Mouse (Mus musculus): ENCODE results near the gene Prex1. TPM values are rescaled to one million over a fixed set of nuclear protein-coding genes. Genes with fewer than 3 reads are reported as not detected.

Gene Prex1
- polyA plus RNA-seq, 1 experiment from 2014 or later: 16.9 TPM

GRCm38 (mm10) chr2:166584491-166584890 lies 129.1 kb downstream of the Prex1 start:
- Histone ChIP-seq H3K4me3 (ENCODE audit: low read length) (no peak overlapping the region), H3K27ac (ENCODE audit: low read depth, low read length) (no peak overlapping the region), H3K9ac (ENCODE audit: low read depth, low read length) (no peak overlapping the region), H3K9me3 (ENCODE audit: control insufficient read depth, low read length) (no peaks in the 10 kb centered on the region), H3K36me3 (ENCODE audit: control insufficient read depth, insufficient read depth, low read length) (peaks cover 13% of the 10 kb centered on the region; the same call in 1 of the 2 replicates), H3K27me3 (ENCODE audit: control insufficient read depth, insufficient read depth, low read length) (no peaks in the 10 kb centered on the region), H3K4me2 (replicated peaks; ENCODE audit: low read depth, low read length) (no peak overlapping the region), H3K4me1 (ENCODE audit: control insufficient read depth, insufficient read depth, low read length) (no peaks in the 10 kb centered on the region)
- WGBS: 84% methylated on average over 3 of the region's 3 CpGs
- ATAC-seq (ENCODE audit: low FRiP score, low TSS enrichment): no peak

- Histone ChIP-seq H3K27me3 (ENCODE audit: control insufficient read depth, insufficient read depth, low read length) (no peaks in the 10 kb centered on the region), H3K9me3 (ENCODE audit: control insufficient read depth, low read length) (no peaks in the 10 kb centered on the region), H3K4me3 (ENCODE audit: low read length) (no peak overlapping the region), H3K36me3 (ENCODE audit: control insufficient read depth, insufficient read depth, low read length) (peaks cover 13% of the 10 kb centered on the region; the same call in 1 of the 2 replicates), H3K27ac (ENCODE audit: low read depth, low read length) (no peak overlapping the region), H3K4me1 (ENCODE audit: control insufficient read depth, insufficient read depth, low read length) (no peaks in the 10 kb centered on the region), H3K4me2 (replicated peaks; ENCODE audit: low read depth, low read length) (no peak overlapping the region), H3K9ac (ENCODE audit: low read depth, low read length) (no peak overlapping the region)
- WGBS: 93% methylated on average over 5 of the region's 5 CpGs
- ATAC-seq (ENCODE audit: low FRiP score, low TSS enrichment): no peak
Measured at GRCm38 (mm10) chr2:166583292-166583691, 130.3 kb downstream of the Prex1 start.

GRCm38 (mm10) chr2:166581881-166582583 lies 131.6 kb downstream of the Prex1 start:
- Histone ChIP-seq H3K4me1 (ENCODE audit: control insufficient read depth, insufficient read depth, low read length) (no peaks in the 10 kb centered on the region), H3K9ac (ENCODE audit: low read depth, low read length) (no peak overlapping the region), H3K27ac (ENCODE audit: low read depth, low read length) (no peak overlapping the region), H3K27me3 (ENCODE audit: control insufficient read depth, insufficient read depth, low read length) (no peaks in the 10 kb centered on the region), H3K36me3 (ENCODE audit: control insufficient read depth, insufficient read depth, low read length) (peaks cover 15% of the 10 kb centered on the region; the same call in 1 of the 2 replicates), H3K9me3 (ENCODE audit: control insufficient read depth, low read length) (no peaks in the 10 kb centered on the region), H3K4me2 (replicated peaks; ENCODE audit: low read depth, low read length) (no peak overlapping the region), H3K4me3 (ENCODE audit: low read length) (no peak overlapping the region)
- whole genome bisulfite sequencing: 89% methylated on average over 21 of the region's 21 CpGs
- no peak for ATAC-seq (ENCODE audit: low FRiP score, low TSS enrichment)

- no peak overlapping the region for H3K4me2 ChIP-seq (replicated peaks; ENCODE audit: low read depth, low read length)
- no peaks in the 10 kb centered on the region for H3K9me3 ChIP-seq (ENCODE audit: control insufficient read depth, low read length)
- H3K27me3 ChIP-seq (ENCODE audit: control insufficient read depth, insufficient read depth, low read length): no peaks in the 10 kb centered on the region
- 41% methylated on average over 5 of the region's 5 CpGs for WGBS
- no peaks in the 10 kb centered on the region; the same call in 1 of the 2 replicates for H3K4me1 ChIP-seq (ENCODE audit: control insufficient read depth, insufficient read depth, low read length)
- no peak overlapping the region for H3K4me3 ChIP-seq (ENCODE audit: low read length)
- no peak overlapping the region for H3K27ac ChIP-seq (ENCODE audit: low read depth, low read length)
- peak; percentile 56; the same call in 1 of the 2 replicates for ATAC-seq (ENCODE audit: low FRiP score, low TSS enrichment)
- no peak overlapping the region for H3K9ac ChIP-seq (ENCODE audit: low read depth, low read length)
- peaks cover 7% of the 10 kb centered on the region; the same call in 1 of the 2 replicates for H3K36me3 ChIP-seq (ENCODE audit: control insufficient read depth, insufficient read depth, low read length)
Measured at GRCm38 (mm10) chr2:166579793-166580192, 133.8 kb downstream of the Prex1 start.

- 48% methylated on average over 10 of the region's 10 CpGs for WGBS
- no peak overlapping the region for H3K9ac ChIP-seq (ENCODE audit: low read depth, low read length)
- no peaks in the 10 kb centered on the region for H3K27me3 ChIP-seq (ENCODE audit: control insufficient read depth, insufficient read depth, low read length)
- no peak overlapping the region for H3K4me2 ChIP-seq (replicated peaks; ENCODE audit: low read depth, low read length)
- peaks cover 4% of the 10 kb centered on the region; the same call in 1 of the 2 replicates for H3K4me1 ChIP-seq (ENCODE audit: control insufficient read depth, insufficient read depth, low read length)
- H3K36me3 ChIP-seq (ENCODE audit: control insufficient read depth, insufficient read depth, low read length): peaks cover 7% of the 10 kb centered on the region; the same call in 1 of the 2 replicates
- H3K4me3 ChIP-seq (ENCODE audit: low read length): no peak overlapping the region
- H3K27ac ChIP-seq (ENCODE audit: low read depth, low read length): no peak overlapping the region
- ATAC-seq (ENCODE audit: low FRiP score, low TSS enrichment): no peak
- no peaks in the 10 kb centered on the region for H3K9me3 ChIP-seq (ENCODE audit: control insufficient read depth, low read length)
Measured at GRCm38 (mm10) chr2:166579361-166579760, 134.3 kb downstream of the Prex1 start.

- H3K9ac ChIP-seq (ENCODE audit: low read depth, low read length): no peak overlapping the region
- no peak overlapping the region for H3K4me2 ChIP-seq (replicated peaks; ENCODE audit: low read depth, low read length)
- H3K27ac ChIP-seq (ENCODE audit: low read depth, low read length): no peak overlapping the region
- no peak for ATAC-seq (ENCODE audit: low FRiP score, low TSS enrichment)
- 0 out of 2 replicates have a peak, but pooled peaks cover 2% of the 10 kb centered on the region for H3K36me3 ChIP-seq (ENCODE audit: control insufficient read depth, insufficient read depth, low read length)
- H3K9me3 ChIP-seq (ENCODE audit: control insufficient read depth, low read length): no peaks in the 10 kb centered on the region
- H3K4me1 ChIP-seq (ENCODE audit: control insufficient read depth, insufficient read depth, low read length): peaks cover 5% of the 10 kb centered on the region; the same call in 1 of the 2 replicates
- whole genome bisulfite sequencing: 55% methylated on average over 17 of the region's 17 CpGs
- no peak overlapping the region for H3K4me3 ChIP-seq (ENCODE audit: low read length)
- no peaks in the 10 kb centered on the region for H3K27me3 ChIP-seq (ENCODE audit: control insufficient read depth, insufficient read depth, low read length)
Measured at GRCm38 (mm10) chr2:166575419-166575818, 138.2 kb downstream of the Prex1 start.

GRCm38 (mm10) chr2:166574934-166575333 lies 138.7 kb downstream of the Prex1 start:
- H3K9ac ChIP-seq (ENCODE audit: low read depth, low read length): no peak overlapping the region
- no peaks in the 10 kb centered on the region for H3K27me3 ChIP-seq (ENCODE audit: control insufficient read depth, insufficient read depth, low read length)
- 16% methylated on average over 7 of the region's 7 CpGs for WGBS
- H3K4me3 ChIP-seq (ENCODE audit: low read length): no peak overlapping the region
- peaks cover 5% of the 10 kb centered on the region; the same call in 1 of the 2 replicates for H3K4me1 ChIP-seq (ENCODE audit: control insufficient read depth, insufficient read depth, low read length)
- H3K27ac ChIP-seq (ENCODE audit: low read depth, low read length): no peak overlapping the region
- ATAC-seq (ENCODE audit: low FRiP score, low TSS enrichment): 0 out of 2 replicates have a peak, but pooled peaks have one; percentile 28
- no peaks in the 10 kb centered on the region for H3K9me3 ChIP-seq (ENCODE audit: control insufficient read depth, low read length)
- H3K4me2 ChIP-seq (replicated peaks; ENCODE audit: low read depth, low read length): no peak overlapping the region
- 0 out of 2 replicates have a peak, but pooled peaks cover 2% of the 10 kb centered on the region for H3K36me3 ChIP-seq (ENCODE audit: control insufficient read depth, insufficient read depth, low read length)

GRCm38 (mm10) chr2:166573621-166574020 lies 140.0 kb downstream of the Prex1 start:
- Histone ChIP-seq H3K4me3 (ENCODE audit: low read length) (no peak overlapping the region), H3K9ac (ENCODE audit: low read depth, low read length) (no peak overlapping the region), H3K27me3 (ENCODE audit: control insufficient read depth, insufficient read depth, low read length) (no peaks in the 10 kb centered on the region), H3K9me3 (ENCODE audit: control insufficient read depth, low read length) (no peaks in the 10 kb centered on the region), H3K4me1 (ENCODE audit: control insufficient read depth, insufficient read depth, low read length) (peaks cover 5% of the 10 kb centered on the region; the same call in 1 of the 2 replicates), H3K4me2 (replicated peaks; ENCODE audit: low read depth, low read length) (no peak overlapping the region), H3K36me3 (ENCODE audit: control insufficient read depth, insufficient read depth, low read length) (0 out of 2 replicates have a peak, but pooled peaks cover 2% of the 10 kb centered on the region), H3K27ac (ENCODE audit: low read depth, low read length) (no peak overlapping the region)
- WGBS: 87% methylated on average over 5 of the region's 5 CpGs
- ATAC-seq (ENCODE audit: low FRiP score, low TSS enrichment): no peak

GRCm38 (mm10) chr2:166572297-166572696 lies 141.3 kb downstream of the Prex1 start:
- Histone ChIP-seq H3K4me2 (replicated peaks; ENCODE audit: low read depth, low read length) (no peak overlapping the region), H3K27ac (ENCODE audit: low read depth, low read length) (no peak overlapping the region), H3K4me1 (ENCODE audit: control insufficient read depth, insufficient read depth, low read length) (peaks cover 5% of the 10 kb centered on the region; the same call in 1 of the 2 replicates), H3K4me3 (ENCODE audit: low read length) (no peak overlapping the region), H3K9me3 (ENCODE audit: control insufficient read depth, low read length) (no peaks in the 10 kb centered on the region), H3K27me3 (ENCODE audit: control insufficient read depth, insufficient read depth, low read length) (no peaks in the 10 kb centered on the region), H3K9ac (ENCODE audit: low read depth, low read length) (no peak overlapping the region), H3K36me3 (ENCODE audit: control insufficient read depth, insufficient read depth, low read length) (peaks cover 2% of the 10 kb centered on the region; the same call in 1 of the 2 replicates)
- WGBS: 98% methylated on average over 3 of the region's 3 CpGs
- no peak for ATAC-seq (ENCODE audit: low FRiP score, low TSS enrichment)

All from kidney, embryonic 14.5 days (tissue).